Mouse (Mus musculus) pancreas, adult 10 weeks (tissue): ENCODE results near the gene Fance. TPM values are rescaled to one million over a fixed set of nuclear protein-coding genes. Genes with fewer than 3 reads are reported as not detected.

ENCODE experiments used
- polyA plus RNA-seq: library from polyadenylated mRNA; stranded (reverse); fragments of 350-450 nt; fragmentation: Illumina TruSeq; extraction: RNeasy Lipid Tissue Mini Kit (QIAGEN cat#74804); gene quantifications from one replicate; pipeline ENCODE4 v1.2.3, GENCODE M21; 2015; ENCODE audit warnings: low read depth, low replicate concordance; ENCODE audit not compliant: insufficient read depth

Gene Fance
- 12.6 TPM for polyA plus RNA-seq

GRCm38 (mm10) chr17:28313212-28313879 lies at the start of gene Fance:
Gene Fance (plus strand): TSS chr17:28313519.

GRCm38 (mm10) chr17:28328366-28328928 lies 15.1 kb downstream of the Fance start, which contains the start of gene Rpl10a:
Gene Rpl10a (plus strand): TSS chr17:28328471.

GRCm38 (mm10) chr17:28350466-28351352 lies 37.4 kb downstream of the Fance start, which contains the start of gene Tead3:
Gene Tead3 (minus strand): TSS chr17:28350817.

GRCm38 (mm10) chr17:28365122-28365521 lies 51.8 kb downstream of the Fance start, which contains the start of gene Tulp1:
Gene Tulp1 (minus strand): TSS chr17:28365222.

Other genes with a start within 250 kb of the Fance start
- not detected for gene Tcp11, start 232.9 kb upstream of the Fance start, polyA plus RNA-seq
- gene Scube3, start 171.4 kb upstream of the Fance start, polyA plus RNA-seq: 1.0 TPM
- gene Zfp523, start 136.4 kb upstream of the Fance start, polyA plus RNA-seq: 12.2 TPM
- 3.4 TPM for gene Def6, start 105.7 kb upstream of the Fance start, polyA plus RNA-seq
- gene Ppard, start 80.8 kb upstream of the Fance start, polyA plus RNA-seq: 14.6 TPM
- gene Rpl10a, start 15.0 kb downstream of the Fance start, polyA plus RNA-seq: 539 TPM
- gene Tead3, start 37.3 kb downstream of the Fance start, polyA plus RNA-seq: 5.6 TPM
- not detected for gene Tulp1, start 51.7 kb downstream of the Fance start, polyA plus RNA-seq
- gene Fkbp5, start 204.0 kb downstream of the Fance start, polyA plus RNA-seq: 9.3 TPM
- not detected for gene Armc12, start 217.3 kb downstream of the Fance start, polyA plus RNA-seq
- not detected for gene Clpsl2, start 235.9 kb downstream of the Fance start, polyA plus RNA-seq
- gene Clps, start 247.2 kb downstream of the Fance start, polyA plus RNA-seq: 44,031 TPM